Mouse (Mus musculus): ENCODE data around the gene Lrpprc. TPM values are rescaled to one million over a fixed set of nuclear protein-coding genes. Genes with fewer than 3 reads are reported as not detected.

Gene Lrpprc
- polyA plus RNA-seq, 1 experiment from 2014 or later: 84.9 TPM

- no peak overlapping the region for H3K9ac ChIP-seq (ENCODE audit: low read depth, low read length)
- H3K4me3 ChIP-seq (ENCODE audit: low read depth, low read length): no peak overlapping the region
- H3K27me3 ChIP-seq (replicated peaks; ENCODE audit: control insufficient read depth, insufficient read depth, low read length): no peaks in the 10 kb centered on the region
- ATAC-seq (replicated peaks; ENCODE audit: low FRiP score): no peak
- DNase-seq (ENCODE audit: low spot score): no peak
- H3K27ac ChIP-seq (ENCODE audit: low read depth, low read length): no peak overlapping the region
- H3K4me2 ChIP-seq: no peak overlapping the region
- peaks cover 10% of the 10 kb centered on the region for H3K4me1 ChIP-seq (replicated peaks; ENCODE audit: control insufficient read depth, insufficient read depth, low read length)
- H3K36me3 ChIP-seq (ENCODE audit: control insufficient read depth, insufficient read depth, low read length): peaks cover 6% of the 10 kb centered on the region; the same call in 1 of the 2 replicates
- 93% methylated on average over 5 of the region's 5 CpGs for WGBS
- H3K9me3 ChIP-seq (ENCODE audit: control insufficient read depth, low read length): no peaks in the 10 kb centered on the region
Measured at GRCm38 (mm10) chr17:84783491-84783890, 7.1 kb downstream of the Lrpprc start.

GRCm38 (mm10) chr17:84780321-84780720 is 10.3 kb downstream of the Lrpprc start:
- Histone ChIP-seq H3K9ac (ENCODE audit: low read depth, low read length) (no peak overlapping the region), H3K4me2 (no peak overlapping the region), H3K27ac (ENCODE audit: low read depth, low read length) (no peak overlapping the region), H3K4me1 (replicated peaks; ENCODE audit: control insufficient read depth, insufficient read depth, low read length) (peaks cover 24% of the 10 kb centered on the region), H3K4me3 (ENCODE audit: low read depth, low read length) (no peak overlapping the region), H3K27me3 (replicated peaks; ENCODE audit: control insufficient read depth, insufficient read depth, low read length) (no peaks in the 10 kb centered on the region), H3K9me3 (ENCODE audit: control insufficient read depth, low read length) (no peaks in the 10 kb centered on the region), H3K36me3 (ENCODE audit: control insufficient read depth, insufficient read depth, low read length) (peaks cover 1% of the 10 kb centered on the region; the same call in 1 of the 2 replicates)
- DNase-seq (ENCODE audit: low spot score) (no peak), ATAC-seq (replicated peaks; ENCODE audit: low FRiP score) (no peak)
- 97% methylated on average over 6 of the region's 6 CpGs for WGBS

GRCm38 (mm10) chr17:84778477-84778978 is 12.1 kb downstream of the Lrpprc start:
- Histone ChIP-seq H3K4me3 (ENCODE audit: low read depth, low read length) (no peak overlapping the region), H3K27ac (ENCODE audit: low read depth, low read length) (no peak overlapping the region), H3K4me1 (replicated peaks; ENCODE audit: control insufficient read depth, insufficient read depth, low read length) (peaks cover 25% of the 10 kb centered on the region), H3K36me3 (ENCODE audit: control insufficient read depth, insufficient read depth, low read length) (peaks cover 4% of the 10 kb centered on the region; the same call in 1 of the 2 replicates), H3K27me3 (replicated peaks; ENCODE audit: control insufficient read depth, insufficient read depth, low read length) (no peaks in the 10 kb centered on the region), H3K9me3 (ENCODE audit: control insufficient read depth, low read length) (no peaks in the 10 kb centered on the region), H3K9ac (ENCODE audit: low read depth, low read length) (no peak overlapping the region), H3K4me2 (0 out of 2 replicates have a peak overlapping the region, but pooled peaks have one; percentile 20)
- ATAC-seq (replicated peaks; ENCODE audit: low FRiP score) (peak; percentile 33; the same call in 1 of the 2 replicates), DNase-seq (ENCODE audit: low spot score) (no peak)
- 63% methylated on average over 7 of the region's 7 CpGs for WGBS

- Histone ChIP-seq H3K27ac (ENCODE audit: low read depth, low read length) (peak overlapping the region; percentile 95), H3K9me3 (ENCODE audit: control insufficient read depth, low read length) (no peaks in the 10 kb centered on the region), H3K4me3 (ENCODE audit: low read depth, low read length) (peak overlapping the region; percentile 31; the same call in 1 of the 2 replicates), H3K27me3 (replicated peaks; ENCODE audit: control insufficient read depth, insufficient read depth, low read length) (no peaks in the 10 kb centered on the region), H3K36me3 (ENCODE audit: control insufficient read depth, insufficient read depth, low read length) (peaks cover 7% of the 10 kb centered on the region; the same call in 1 of the 2 replicates), H3K4me2 (peak overlapping the region; percentile 66), H3K9ac (ENCODE audit: low read depth, low read length) (no peak overlapping the region), H3K4me1 (replicated peaks; ENCODE audit: control insufficient read depth, insufficient read depth, low read length) (peaks cover 25% of the 10 kb centered on the region)
- whole genome bisulfite sequencing: 38% methylated on average over 16 of the region's 16 CpGs
- DNase-seq (ENCODE audit: low spot score): peak; percentile 49
- ATAC-seq (replicated peaks; ENCODE audit: low FRiP score): peak; percentile 98
Measured at GRCm38 (mm10) chr17:84776362-84777000, 14.1 kb downstream of the Lrpprc start.

- Histone ChIP-seq H3K9ac (ENCODE audit: low read depth, low read length) (no peak overlapping the region), H3K4me3 (ENCODE audit: low read depth, low read length) (no peak overlapping the region), H3K9me3 (ENCODE audit: control insufficient read depth, low read length) (no peaks in the 10 kb centered on the region), H3K4me2 (no peak overlapping the region), H3K27me3 (replicated peaks; ENCODE audit: control insufficient read depth, insufficient read depth, low read length) (no peaks in the 10 kb centered on the region), H3K27ac (ENCODE audit: low read depth, low read length) (peak overlapping the region; percentile 13; the same call in 1 of the 2 replicates), H3K36me3 (ENCODE audit: control insufficient read depth, insufficient read depth, low read length) (peaks cover 9% of the 10 kb centered on the region; the same call in 1 of the 2 replicates), H3K4me1 (replicated peaks; ENCODE audit: control insufficient read depth, insufficient read depth, low read length) (peaks cover 25% of the 10 kb centered on the region)
- DNase-seq (ENCODE audit: low spot score) (no peak), ATAC-seq (replicated peaks; ENCODE audit: low FRiP score) (no peak)
- WGBS: 87% methylated on average over 10 of the region's 10 CpGs
Measured at GRCm38 (mm10) chr17:84775291-84775690, 15.3 kb downstream of the Lrpprc start.

- no peak for DNase-seq (ENCODE audit: low spot score)
- H3K36me3 ChIP-seq (ENCODE audit: control insufficient read depth, insufficient read depth, low read length): peaks cover 13% of the 10 kb centered on the region; the same call in 1 of the 2 replicates
- no peak for ATAC-seq (replicated peaks; ENCODE audit: low FRiP score)
Measured at GRCm38 (mm10) chr17:84771882-84772281, 18.7 kb downstream of the Lrpprc start.

GRCm38 (mm10) chr17:84758971-84759370 is 31.6 kb downstream of the Lrpprc start:
- H3K9ac ChIP-seq (ENCODE audit: low read depth, low read length): no peak overlapping the region
- 88% methylated on average over 8 of the region's 8 CpGs for WGBS
- no peak overlapping the region for H3K4me3 ChIP-seq (ENCODE audit: low read depth, low read length)
- no peak overlapping the region for H3K4me2 ChIP-seq
- ATAC-seq (replicated peaks; ENCODE audit: low FRiP score) (no peak), DNase-seq (ENCODE audit: low spot score) (no peak)
- peaks cover 7% of the 10 kb centered on the region; the same call in 1 of the 2 replicates for H3K36me3 ChIP-seq (ENCODE audit: control insufficient read depth, insufficient read depth, low read length)
- H3K4me1 ChIP-seq (replicated peaks; ENCODE audit: control insufficient read depth, insufficient read depth, low read length): no peaks in the 10 kb centered on the region
- no peaks in the 10 kb centered on the region for H3K9me3 ChIP-seq (ENCODE audit: control insufficient read depth, low read length)
- no peak overlapping the region for H3K27ac ChIP-seq (ENCODE audit: low read depth, low read length)
- H3K27me3 ChIP-seq (replicated peaks; ENCODE audit: control insufficient read depth, insufficient read depth, low read length): no peaks in the 10 kb centered on the region

More at GRCm38 (mm10) chr17:84771882-84772281, 18.7 kb downstream of the Lrpprc start:
- H3K9me3 ChIP-seq (ENCODE audit: control insufficient read depth, low read length): no peaks in the 10 kb centered on the region
- no peak overlapping the region for H3K9ac ChIP-seq (ENCODE audit: low read depth, low read length)
- no peaks in the 10 kb centered on the region for H3K27me3 ChIP-seq (replicated peaks; ENCODE audit: control insufficient read depth, insufficient read depth, low read length)
- no peak overlapping the region for H3K4me2 ChIP-seq
- H3K4me1 ChIP-seq (replicated peaks; ENCODE audit: control insufficient read depth, insufficient read depth, low read length): peaks cover 10% of the 10 kb centered on the region
- no peak overlapping the region for H3K27ac ChIP-seq (ENCODE audit: low read depth, low read length)
- H3K4me3 ChIP-seq (ENCODE audit: low read depth, low read length): no peak overlapping the region
- WGBS: 94% methylated on average over 9 of the region's 9 CpGs

- Histone ChIP-seq H3K4me1 (replicated peaks; ENCODE audit: control insufficient read depth, insufficient read depth, low read length) (no peaks in the 10 kb centered on the region), H3K27me3 (replicated peaks; ENCODE audit: control insufficient read depth, insufficient read depth, low read length) (no peaks in the 10 kb centered on the region), H3K9me3 (ENCODE audit: control insufficient read depth, low read length) (no peaks in the 10 kb centered on the region), H3K36me3 (ENCODE audit: control insufficient read depth, insufficient read depth, low read length) (peaks cover 5% of the 10 kb centered on the region; the same call in 1 of the 2 replicates), H3K27ac (ENCODE audit: low read depth, low read length) (no peak overlapping the region), H3K4me3 (ENCODE audit: low read depth, low read length) (no peak overlapping the region), H3K9ac (ENCODE audit: low read depth, low read length) (no peak overlapping the region), H3K4me2 (no peak overlapping the region)
- DNase-seq (ENCODE audit: low spot score) (no peak), ATAC-seq (replicated peaks; ENCODE audit: low FRiP score) (no peak)
- whole genome bisulfite sequencing: 60% methylated on average over 10 of the region's 10 CpGs
Measured at GRCm38 (mm10) chr17:84758374-84758773, 32.2 kb downstream of the Lrpprc start.

- H3K4me3 ChIP-seq (ENCODE audit: low read depth, low read length): no peak overlapping the region
- H3K9me3 ChIP-seq (ENCODE audit: control insufficient read depth, low read length): no peaks in the 10 kb centered on the region
- peaks cover 17% of the 10 kb centered on the region for H3K36me3 ChIP-seq (ENCODE audit: control insufficient read depth, insufficient read depth, low read length)
- no peak overlapping the region for H3K27ac ChIP-seq (ENCODE audit: low read depth, low read length)
- H3K4me1 ChIP-seq (replicated peaks; ENCODE audit: control insufficient read depth, insufficient read depth, low read length): no peaks in the 10 kb centered on the region
- H3K27me3 ChIP-seq (replicated peaks; ENCODE audit: control insufficient read depth, insufficient read depth, low read length): no peaks in the 10 kb centered on the region
- H3K9ac ChIP-seq (ENCODE audit: low read depth, low read length): no peak overlapping the region
- 77% methylated on average over 2 of the region's 2 CpGs for WGBS
- ATAC-seq (replicated peaks; ENCODE audit: low FRiP score) (no peak), DNase-seq (ENCODE audit: low spot score) (no peak)
- no peak overlapping the region for H3K4me2 ChIP-seq
Measured at GRCm38 (mm10) chr17:84756090-84756489, 34.5 kb downstream of the Lrpprc start.

Measured in liver, embryonic 11.5 days (tissue).